Mouse (Mus musculus) T-helper 2 cell (primary cell): Measurements from ENCODE around the gene Mrpl49.

ENCODE experiments used
- in situ Hi-C: fragments of 300-600 bp; cut with MboI, MseI; formaldehyde crosslinking; loops from one replicate; pipeline ENCODE4 v1.15.1; 2025; ENCODE audit warnings: high pct_unique_total_duplicates

Gene Mrpl49

DNA sequence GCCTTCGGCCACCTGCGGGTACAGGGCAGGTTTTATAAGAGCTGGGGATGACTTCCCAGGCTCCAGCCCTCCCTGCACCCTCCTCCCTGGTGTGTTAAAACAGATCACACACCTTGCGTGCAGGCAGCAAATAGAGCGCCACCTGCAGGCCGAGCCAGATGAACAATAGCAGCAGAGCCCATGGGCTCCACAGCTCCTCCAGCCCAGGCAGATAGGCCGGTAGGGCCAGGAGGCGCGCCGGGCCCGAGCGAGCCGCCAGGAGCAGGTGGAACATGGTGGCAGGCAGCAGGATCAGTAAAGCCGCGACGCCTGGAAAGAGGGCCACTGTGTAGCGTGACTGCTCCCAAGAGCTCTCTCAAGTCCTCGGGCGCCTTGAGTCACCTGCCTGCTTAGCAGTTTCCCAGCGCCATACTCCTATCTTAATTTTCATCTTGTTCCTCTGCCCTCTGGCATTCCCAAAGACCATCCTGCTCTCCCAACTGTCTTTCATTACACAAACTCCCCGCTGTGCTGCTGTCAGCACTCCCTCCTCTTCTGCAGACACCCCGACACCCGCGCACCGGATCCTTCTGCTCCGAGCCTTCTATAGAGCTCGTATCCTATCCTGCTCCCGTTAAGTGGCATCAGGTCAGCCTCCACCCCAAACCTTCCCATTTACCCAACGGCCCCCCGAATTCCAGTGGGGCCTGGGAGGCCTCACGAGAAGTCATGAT is 9.6 kb upstream of the Mrpl49 start:
- in situ Hi-C loops = no loop called here

DNA sequence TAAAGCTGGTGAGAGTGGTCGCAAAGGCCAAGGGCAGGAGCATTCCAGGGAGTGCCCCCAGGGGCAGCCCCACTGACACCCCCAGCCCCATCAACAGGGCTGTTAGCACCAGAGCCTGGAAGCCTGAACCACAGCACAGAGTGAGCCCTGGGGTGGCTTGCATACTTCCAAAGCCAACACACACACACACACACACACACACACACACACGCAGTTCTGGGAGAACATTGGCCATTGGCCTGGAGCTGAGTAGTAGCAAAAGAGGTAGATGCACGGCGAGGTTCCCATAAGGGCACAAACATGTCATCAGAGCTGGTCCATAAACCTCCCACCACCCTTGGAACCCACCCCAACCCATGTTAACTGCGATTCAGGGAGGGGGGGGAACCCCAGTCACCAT is 9.0 kb upstream of the Mrpl49 start:
- in situ Hi-C loops = no loop called here

DNA sequence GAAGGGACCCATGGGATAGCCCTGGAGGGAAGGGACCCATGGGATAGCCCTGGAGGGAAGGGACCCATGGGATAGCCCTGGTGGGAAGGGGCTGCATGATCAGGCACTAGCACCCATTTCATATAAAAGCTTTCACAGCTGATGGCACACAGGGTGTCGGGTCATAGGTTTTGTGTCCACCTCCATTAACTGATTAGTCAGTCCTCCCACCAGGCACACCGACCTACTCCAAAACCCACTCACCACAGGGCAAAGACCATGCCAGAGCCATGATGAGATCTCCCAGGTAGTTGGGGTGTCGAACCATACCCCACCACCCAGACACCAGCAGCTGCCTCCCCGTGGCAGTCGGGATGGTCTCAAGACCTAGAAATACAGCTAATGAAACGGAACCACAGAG is 5.5 kb upstream of the Mrpl49 start:
- in situ Hi-C loops = no loop called here

DNA sequence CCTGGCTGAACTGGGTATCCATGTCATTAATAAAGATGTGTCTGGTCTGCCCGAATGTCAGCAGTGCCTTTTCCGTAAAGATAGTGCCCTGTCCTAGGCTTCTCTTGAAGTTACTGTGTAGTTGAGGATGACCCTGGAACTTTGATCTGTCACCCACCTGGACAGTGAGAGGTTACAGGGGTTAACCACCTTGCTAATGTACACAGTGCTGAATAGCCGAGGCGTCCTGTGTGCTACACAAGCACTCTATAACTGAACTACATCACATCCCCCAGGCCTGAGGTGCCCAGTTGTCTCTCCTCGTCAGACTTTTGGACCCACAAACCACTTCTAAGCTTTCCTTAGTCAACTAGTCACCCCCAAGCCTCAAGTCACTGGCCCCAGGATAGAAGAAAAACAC is 4.8 kb upstream of the Mrpl49 start:
- in situ Hi-C loops = no loop called here

DNA sequence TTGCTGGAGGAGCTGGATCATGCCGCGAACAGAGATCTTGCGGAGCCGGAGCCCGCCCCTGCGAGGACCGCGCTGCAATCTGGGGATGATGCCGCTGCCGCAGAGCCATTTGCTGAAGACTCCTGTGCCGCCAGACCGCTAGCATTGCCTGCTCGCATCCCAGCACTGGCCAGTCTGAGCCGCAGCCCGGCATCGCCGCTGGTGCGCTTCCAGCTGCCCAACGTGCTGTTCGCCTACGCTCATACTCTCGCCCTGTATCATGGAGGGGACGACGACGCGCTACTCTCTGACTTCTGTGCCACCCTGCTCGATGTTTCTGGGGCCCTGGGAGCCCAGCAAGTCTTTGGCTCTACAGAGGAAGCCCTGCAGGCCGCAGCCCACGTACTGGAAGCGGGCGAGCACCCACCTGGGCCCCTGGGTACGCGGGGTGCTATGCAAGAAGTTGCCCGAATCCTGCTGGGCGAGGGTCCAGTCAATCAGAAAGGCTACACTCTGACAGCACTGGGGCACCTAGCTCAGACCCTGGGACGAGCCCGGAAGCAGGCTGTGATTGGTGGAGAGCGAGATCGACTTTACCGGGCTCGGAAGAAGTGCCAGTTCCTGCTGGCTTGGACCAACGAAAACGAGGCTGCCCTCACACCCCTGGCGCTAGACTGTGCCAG is 4.2 kb upstream of the Mrpl49 start:
- in situ Hi-C loops = no loop called here

DNA sequence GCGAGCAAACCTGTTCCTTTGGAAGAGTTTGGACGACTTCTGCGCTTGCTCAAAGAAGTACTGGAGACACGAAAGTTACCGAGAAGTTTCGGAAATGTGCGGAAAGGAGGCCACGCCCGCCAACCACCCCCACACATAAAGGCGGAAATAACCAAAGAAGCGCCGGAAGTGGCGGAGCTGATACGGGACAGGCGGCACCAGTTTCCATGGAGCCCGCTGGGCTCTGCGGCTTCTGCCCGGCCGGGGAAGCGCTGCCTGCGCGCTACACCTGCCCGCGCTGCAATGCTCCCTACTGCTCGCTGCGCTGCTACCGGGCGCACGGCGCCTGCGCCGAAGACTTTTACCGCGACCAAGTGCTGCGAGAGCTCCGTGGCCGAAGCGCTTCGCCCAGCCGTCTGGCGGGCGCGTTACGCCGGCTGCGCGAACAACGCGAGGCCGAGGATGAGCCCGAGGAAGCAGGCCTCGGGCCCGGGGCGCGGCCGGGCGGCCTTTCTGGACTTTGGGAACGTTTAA is 3.5 kb upstream of the Mrpl49 start, which contains the start of gene Znhit2:
Gene Znhit2, plus strand, starts transcription at position 172 of the 513 bp plus-strand sequence.
- in situ Hi-C loops = no loop called here

DNA sequence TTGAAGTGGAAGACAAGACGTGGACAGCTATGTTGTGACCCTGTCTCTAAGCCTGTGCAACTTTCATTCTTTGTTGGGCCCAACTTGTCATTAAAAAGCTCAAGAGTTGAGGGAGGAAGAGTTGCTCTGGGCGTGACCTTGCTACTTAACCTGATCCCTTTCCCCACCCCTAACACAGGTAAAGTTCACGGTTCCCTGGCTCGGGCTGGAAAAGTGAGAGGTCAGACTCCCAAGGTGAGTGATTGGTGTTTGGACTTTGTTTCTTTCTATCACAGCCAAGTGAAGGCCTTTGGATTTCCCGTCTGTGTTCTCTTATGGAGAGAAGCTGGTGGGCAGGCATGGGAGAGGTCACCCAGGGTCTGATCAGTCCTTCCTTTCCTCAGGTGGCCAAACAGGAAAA is 1.4 kb upstream of the Mrpl49 start:
- in situ Hi-C loops = loop anchor here (5.0 kb wide), 1 partner anchor 58 kb away; the partner anchor contains the start of gene Sac3d1

DNA sequence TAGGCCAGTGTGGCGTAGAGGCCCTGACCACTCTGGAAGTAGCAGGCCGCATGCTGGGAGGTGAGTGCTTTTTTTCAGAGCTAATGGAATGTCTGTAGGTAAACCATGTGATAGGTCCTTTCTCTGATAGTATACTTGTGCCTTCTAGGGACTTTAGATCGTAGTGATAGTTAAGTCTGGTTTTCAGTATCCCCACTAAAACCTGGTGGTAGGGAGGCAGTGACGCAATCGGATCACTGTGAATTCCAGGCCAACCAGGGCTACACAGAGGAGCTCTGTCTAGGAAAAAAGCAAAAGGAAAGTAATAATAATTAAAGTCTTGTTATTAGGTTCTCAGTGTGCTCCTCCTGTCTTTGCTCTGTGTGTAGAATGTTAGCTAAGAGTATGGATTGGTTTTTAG is 928 bp upstream of the Mrpl49 start:
- in situ Hi-C loops = loop anchor here (5.0 kb wide), 1 partner anchor 59 kb away; the partner anchor contains the start of gene Sac3d1

DNA sequence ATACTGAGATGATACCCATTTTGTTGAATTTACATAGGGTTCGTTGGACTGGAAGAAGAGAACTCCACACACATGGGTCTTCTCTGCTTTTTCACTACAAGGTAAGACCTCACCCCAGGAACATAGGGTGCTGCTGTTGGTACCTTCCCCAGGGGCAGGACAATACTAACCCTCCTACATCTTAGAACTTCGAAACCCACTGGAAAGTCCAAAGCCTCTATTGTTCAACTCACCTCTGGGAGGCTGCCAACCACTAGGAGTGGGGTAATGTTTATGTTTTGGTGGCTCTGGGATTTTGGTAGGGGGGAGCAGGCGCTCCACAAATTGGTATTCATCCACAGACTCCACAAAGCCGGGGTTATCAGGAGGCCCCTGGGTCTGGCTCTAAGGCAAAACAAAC is 889 bp downstream of the Mrpl49 start:
- in situ Hi-C loops = loop anchor here (5.0 kb wide), 1 partner anchor 61 kb away; the partner anchor contains the start of gene Sac3d1

DNA sequence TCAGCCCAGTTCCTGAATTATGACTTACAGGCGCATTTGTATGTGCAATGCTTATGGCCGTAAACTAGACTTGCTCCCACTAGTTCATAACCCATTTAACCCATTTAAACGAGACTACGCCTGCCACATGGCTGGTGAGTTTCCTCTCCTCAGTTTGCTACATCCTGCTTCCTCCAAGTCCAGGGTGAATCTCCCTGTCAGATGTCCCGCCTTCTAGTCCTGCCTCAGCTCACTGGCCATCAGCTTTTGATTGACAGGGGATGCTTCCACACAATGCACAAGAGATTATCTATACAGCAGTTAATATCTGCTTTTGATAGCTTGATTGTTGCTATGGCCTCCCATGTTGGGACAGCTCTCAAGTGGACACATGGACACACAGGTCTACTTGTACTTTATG is 3.3 kb downstream of the Mrpl49 start:
- in situ Hi-C loops = no loop called here

DNA sequence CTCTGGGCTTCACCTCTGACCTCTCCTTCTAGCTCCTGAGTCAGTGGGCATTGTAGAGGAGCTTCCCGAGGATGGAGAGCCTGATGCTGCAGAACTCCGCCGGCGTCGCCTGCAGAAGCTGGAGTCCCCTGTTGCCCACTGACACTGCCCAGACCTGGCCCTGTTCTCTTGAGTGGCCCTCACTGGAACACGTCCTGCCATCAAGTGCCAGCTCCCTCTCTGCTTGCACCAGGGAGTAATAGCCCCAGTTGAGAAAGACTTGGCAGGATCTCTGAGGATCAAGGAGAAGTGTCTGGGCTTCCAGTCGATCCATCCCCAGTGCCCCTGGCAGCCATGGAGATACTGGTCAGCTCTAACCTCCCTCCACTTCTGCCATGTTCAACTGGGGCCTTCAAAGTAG is 5.1 kb downstream of the Mrpl49 start:
- in situ Hi-C loops = no loop called here

DNA sequence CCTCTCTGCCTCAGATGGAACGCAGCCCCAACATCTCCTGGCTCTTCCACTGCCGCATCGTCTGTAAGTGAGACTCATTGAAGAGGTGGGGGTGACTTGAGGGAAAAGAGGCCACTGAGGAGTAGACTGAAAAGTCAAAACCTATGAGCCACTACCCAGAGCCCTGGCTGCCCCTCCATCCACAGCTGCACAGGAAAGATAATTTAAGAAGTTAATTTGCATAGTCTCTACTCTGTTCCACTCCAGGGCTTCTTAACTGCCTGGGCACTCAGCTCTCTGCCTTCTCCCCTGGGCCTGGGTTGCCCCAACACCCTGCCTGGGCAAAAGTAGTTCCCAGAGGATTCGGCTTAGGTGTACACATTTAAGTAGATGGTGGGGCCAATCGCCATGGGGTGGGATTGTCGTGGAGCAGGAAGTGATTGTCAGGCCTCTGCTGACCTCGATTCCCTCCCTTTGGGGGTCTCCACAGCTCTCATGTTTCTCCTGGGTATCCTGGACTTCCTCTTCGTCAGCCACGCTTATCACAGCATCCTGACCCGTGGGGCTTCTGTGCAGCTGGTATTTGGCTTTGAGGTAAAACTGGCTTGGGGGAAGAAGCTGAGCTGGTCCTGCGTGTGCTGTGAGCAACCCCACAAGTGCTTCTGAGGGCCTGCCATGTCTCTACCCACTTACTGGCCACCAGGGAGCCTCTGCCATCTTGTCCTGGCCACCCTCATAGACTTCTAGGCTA is 8.7 kb downstream of the Mrpl49 start:
- in situ Hi-C loops = loop anchor here (10.0 kb wide), 1 partner anchor 954 kb away; the partner anchor contains the start of gene Cnih2

DNA sequence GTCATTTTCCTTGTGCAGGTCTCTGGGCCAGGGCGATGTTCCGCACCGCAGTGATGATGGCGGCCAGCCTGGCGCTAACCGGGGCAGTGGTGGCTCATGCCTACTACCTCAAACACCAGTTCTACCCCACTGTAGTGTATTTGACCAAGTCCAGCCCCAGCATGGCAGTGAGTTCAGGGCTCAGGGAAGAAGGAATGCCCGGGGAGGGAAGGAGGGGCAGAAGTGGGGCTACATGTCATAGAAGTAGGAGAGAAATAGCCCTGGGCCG is 9.8 kb downstream of the Mrpl49 start:
- in situ Hi-C loops = loop anchor here (10.0 kb wide), 1 partner anchor 953 kb away; the partner anchor contains the start of gene Cnih2

DNA sequence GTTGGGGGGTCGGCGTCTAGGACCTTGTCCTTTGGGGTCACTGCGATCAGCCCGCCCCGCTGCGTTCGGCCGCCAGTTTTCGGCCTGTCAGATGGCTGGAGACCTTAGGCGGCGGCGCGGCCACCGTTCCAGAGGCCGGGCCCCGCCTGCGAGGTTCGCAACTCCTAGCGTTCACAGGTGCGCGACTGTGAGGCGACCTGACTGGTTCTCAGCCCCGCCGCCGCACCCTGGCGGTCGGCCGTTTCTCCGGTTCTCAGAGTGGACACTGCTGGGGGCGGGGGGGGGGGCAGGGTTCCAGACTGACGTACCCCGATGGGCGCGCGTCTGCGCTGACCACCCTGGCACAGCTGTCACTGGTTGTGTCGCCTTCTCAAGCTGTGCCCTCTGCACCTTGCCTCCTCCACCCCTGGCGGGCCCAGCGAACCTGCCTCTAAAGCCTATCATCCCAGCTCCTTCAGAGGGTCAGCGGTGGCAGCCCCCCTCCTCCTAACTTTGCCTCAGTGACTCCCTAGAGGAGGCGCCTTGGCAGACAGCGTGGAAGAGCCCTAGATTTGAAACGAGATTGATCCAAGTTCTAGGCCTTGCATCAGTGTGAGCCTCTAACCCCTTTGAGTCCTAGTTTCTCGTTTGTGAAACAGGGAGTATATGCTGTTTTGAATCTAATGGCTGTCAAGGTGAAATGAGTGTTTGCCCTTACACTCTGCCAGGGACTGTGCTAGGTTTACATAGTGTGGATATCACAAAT is 10.3 kb downstream of the Mrpl49 start:
- in situ Hi-C loops = loop anchor here (10.0 kb wide), 1 partner anchor 953 kb away; the partner anchor contains the start of gene Cnih2

DNA sequence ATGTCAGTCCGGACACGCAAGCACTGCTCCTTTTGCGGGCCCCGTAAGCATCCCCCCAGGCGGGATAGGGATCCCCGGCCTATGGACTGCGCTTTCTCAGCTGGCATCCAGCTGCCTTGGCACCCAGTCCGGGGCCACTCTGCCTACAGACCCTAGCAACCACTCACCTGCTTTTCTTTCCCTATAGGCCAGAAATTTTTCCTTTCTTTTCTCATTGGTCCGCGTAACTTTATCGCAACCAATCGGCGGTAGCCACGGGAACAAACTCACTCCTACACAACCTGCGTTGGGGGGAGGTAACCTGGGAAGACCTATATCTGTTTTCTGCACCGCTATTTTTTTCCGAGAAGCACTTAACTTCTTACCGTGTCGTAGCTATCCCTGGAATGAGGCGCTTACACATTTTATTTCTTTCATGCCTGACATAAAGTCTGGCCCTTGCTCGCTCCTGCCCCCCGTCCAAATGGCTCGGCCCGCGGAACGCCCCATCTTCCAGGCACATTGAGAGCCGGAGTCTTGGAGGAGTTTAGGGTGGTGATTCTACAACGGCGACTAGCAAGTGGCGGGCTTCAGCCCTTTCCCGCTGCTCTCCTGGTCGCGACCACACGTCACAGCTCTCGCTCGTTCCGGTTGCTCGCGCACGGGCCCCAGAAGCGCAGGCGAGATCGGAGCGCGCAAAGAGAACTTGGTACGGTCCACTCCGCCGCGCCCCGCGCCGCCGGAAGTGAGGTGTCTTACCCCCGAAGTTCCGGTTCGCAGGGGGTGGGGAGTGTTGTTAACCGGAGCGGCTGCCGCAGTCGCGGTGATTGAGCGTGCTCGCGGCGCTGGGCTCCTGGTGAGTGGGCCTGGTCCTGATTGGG is 11.1 kb downstream of the Mrpl49 start, which contains the start of gene Syvn1:
Gene Syvn1, plus strand, starts transcription at position 283 of the 860 bp plus-strand sequence.
- in situ Hi-C loops = loop anchor here (10.0 kb wide), 1 partner anchor 952 kb away; the partner anchor contains the start of gene Cnih2

DNA sequence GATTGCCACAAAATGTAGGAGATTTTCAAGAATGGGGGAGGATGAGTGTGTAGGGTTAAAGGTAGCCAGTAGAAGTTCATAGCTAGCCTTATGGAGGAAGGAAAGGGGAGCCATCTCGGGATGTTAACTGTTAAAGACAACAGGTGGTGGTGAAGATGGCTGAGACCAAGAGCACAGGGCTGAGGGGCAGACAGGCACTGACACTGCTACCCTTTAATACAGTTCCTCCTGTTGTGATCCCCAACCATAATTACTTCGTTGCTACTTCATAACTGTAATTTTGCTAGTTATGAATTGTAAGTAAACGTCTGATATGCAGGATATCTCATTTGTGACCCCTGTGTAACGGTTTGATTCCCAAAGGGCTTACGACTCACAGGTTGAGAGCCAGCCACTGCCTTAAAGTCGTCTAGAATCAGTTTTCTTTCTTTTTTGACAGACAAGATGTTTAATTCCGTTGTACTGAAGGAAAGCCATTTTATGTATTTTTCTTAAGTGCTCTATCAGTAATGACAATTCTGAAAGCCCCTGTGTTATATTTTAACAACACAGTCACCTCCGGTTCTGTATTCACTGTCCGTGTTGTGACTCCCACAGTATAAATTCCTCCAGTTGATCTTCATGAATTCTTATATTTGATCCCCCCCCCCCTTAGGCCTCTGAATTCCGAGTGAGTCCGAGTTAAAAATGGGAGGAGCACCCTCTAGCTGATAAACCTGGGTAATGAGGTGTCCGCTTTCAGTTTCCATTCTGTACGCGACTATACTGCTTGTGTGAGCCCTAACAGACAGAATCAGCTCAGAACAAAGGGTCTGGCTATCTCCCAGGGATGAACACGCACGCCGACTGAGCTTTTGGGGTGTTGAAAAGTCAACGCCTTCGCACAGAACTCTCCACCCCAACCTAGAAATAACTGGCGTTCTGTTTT is 12.0 kb downstream of the Mrpl49 start:
- in situ Hi-C loops = loop anchor here (10.0 kb wide), 1 partner anchor 951 kb away; the partner anchor contains the start of gene Cnih2

DNA sequence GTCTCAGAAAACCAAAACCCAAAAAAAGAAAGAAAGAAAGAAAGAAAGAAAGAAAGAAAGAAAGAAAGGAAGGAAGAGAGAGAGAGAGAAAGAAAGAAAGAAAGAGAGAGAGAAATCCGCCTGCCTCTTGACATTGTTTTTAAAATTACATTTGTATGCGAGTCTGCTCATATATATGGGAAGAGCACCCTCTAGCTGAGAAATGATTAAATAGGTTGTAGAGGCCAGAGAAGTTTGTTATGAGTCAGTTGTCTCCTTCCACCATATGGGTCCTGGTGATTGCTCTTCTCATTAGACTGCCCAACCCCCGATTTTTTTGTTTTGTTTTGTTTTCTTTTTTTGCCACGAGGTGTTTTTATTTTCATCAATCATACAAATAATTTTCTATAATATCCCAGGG is 13.5 kb downstream of the Mrpl49 start:
- in situ Hi-C loops = loop anchor here (10.0 kb wide), 1 partner anchor 949 kb away; the partner anchor contains the start of gene Cnih2

DNA sequence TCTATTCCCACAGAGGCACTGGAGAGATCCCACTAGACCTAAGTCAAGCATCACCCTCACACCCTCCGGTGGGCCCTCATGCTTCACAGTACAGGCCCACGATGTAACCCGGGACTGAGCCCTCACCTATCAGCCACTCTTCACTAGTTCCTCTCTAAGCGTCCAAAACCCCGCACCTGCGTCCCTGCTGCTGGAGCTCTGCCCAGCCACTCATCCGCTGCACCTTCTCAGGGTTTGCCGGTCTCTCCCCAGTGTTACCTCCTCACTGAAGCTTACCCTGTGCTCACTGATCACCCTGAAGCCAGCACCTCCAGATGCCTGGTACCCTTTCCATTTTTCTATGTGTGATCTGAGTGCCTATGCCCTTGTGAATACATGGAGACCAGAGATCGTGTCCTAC is 15.3 kb downstream of the Mrpl49 start:
- in situ Hi-C loops = loop anchor here (10.0 kb wide), 1 partner anchor 947 kb away; the partner anchor contains the start of gene Cnih2

DNA sequence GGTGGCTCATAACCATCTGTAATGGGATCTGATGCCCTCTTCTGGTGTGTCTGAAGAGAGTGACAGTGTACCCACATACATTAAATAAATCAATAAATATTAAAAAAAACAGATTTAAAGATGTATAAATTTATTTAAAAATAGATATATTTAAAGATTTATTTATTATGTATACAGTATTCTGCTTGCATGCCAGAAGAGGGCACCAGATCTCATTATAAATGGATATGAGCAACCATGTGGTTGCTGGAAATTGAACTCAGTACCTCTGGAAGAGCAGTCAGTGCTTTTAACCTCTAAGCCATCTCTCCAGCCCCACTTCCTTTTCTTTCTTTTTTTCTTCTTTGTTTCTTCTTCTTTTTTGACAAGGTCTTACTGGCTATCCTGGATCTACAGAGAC is 17.6 kb downstream of the Mrpl49 start:
- in situ Hi-C loops = loop anchor here (10.0 kb wide), 1 partner anchor 945 kb away; the partner anchor contains the start of gene Cnih2
